Mouse (Mus musculus): ENCODE results near the gene Meis1. TPM values are rescaled to one million over a fixed set of nuclear protein-coding genes. Genes with fewer than 3 reads are reported as not detected.

The Meis1 gene
- polyA plus RNA-seq, 1 experiment: 5.0 TPM

DNA sequence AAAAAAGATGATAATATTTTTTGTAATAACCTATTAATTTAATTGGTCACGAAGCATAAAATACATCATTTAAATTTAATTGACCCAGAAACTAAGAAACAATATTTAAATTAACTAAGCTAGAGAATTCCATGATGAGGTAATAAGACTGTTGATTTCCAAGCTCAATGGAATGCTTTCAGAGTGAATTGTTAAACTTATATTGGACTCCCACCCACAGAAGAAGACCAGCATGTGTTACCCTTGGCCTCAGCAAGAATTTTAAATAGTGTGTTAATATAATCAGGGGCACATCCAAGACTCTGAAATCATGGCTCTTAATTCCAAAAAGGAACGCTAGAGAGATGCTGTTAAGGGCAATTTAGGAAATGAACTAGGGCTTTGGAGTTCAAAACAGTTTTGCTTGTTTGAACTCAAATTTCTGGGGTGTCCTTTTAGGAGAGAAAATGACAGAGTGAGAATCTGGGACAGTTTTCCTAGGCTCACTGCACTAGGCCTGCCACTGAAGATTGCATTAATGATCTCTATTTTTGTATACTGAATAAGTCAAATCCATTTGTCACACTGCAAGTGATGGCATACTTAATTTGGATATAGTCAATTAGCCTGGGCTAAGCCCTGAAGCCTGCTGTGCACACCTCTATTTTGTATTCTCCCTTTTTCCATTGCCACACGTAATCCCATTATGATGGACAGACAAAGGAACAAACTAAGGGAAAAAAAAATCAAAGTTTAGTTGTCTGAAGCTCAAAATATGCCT lies 135.9 kb downstream of the Meis1 start:
- H3K36me3 ChIP-seq (ENCODE audit: control insufficient read depth, insufficient read depth, low read length): no peaks in the 10 kb centered on the region
- H3K27ac ChIP-seq (ENCODE audit: insufficient read depth, low read length): no peak overlapping the region
- H3K4me3 ChIP-seq (ENCODE audit: extremely low read depth, insufficient read depth, insufficient read length): no peak overlapping the region
- 74% methylated on average over 3 of the region's 3 CpGs for WGBS
- H3K27me3 ChIP-seq (ENCODE audit: control insufficient read depth, insufficient read depth, low read length): no peaks in the 10 kb centered on the region
- no peak for DNase-seq (ENCODE audit: low read depth in 1 of 2, low spot score in 2 of 2)
- TF ChIP-seq CTCF (IDR thresholded peaks at IDR 0.05; ENCODE audit: extremely low read depth, insufficient read depth, insufficient read length, insufficient replicate concordance) (no peak), POLR2A (IDR thresholded peaks at IDR 0.05; ENCODE audit: low read depth, low read length) (no peak)
- no peaks in the 10 kb centered on the region for H3K4me1 ChIP-seq (ENCODE audit: control insufficient read depth, insufficient read depth, insufficient read length)

DNA sequence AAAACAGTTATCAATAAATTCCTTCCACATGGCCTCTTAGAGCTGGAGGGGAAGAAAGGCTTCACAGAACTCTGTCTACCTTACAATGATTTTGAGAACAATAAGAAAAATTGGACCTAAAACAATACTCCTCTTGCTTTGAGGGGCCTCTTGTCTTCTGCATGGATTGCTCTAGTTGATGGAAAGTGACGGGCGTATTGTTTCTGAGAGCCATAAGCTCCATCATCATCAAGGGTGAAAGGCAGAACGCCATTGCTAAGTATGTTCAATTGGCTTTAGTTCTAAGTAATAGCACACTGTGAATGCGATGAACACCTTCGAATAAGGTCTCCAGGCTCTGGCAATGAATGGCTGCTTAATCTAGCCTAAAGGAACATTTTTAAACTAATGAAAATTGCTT lies 136.5 kb downstream of the Meis1 start:
- H3K27ac ChIP-seq (ENCODE audit: insufficient read depth, low read length): no peak overlapping the region
- H3K36me3 ChIP-seq (ENCODE audit: control insufficient read depth, insufficient read depth, low read length): no peaks in the 10 kb centered on the region
- H3K27me3 ChIP-seq (ENCODE audit: control insufficient read depth, insufficient read depth, low read length): peaks cover 3% of the 10 kb centered on the region
- H3K4me1 ChIP-seq (ENCODE audit: control insufficient read depth, insufficient read depth, insufficient read length): no peaks in the 10 kb centered on the region
- no peak overlapping the region for H3K4me3 ChIP-seq (ENCODE audit: extremely low read depth, insufficient read depth, insufficient read length)
- WGBS: 91% methylated on average over 5 of the region's 5 CpGs
- TF ChIP-seq POLR2A (IDR thresholded peaks at IDR 0.05; ENCODE audit: low read depth, low read length): no peak
- TF ChIP-seq CTCF (IDR thresholded peaks at IDR 0.05; ENCODE audit: extremely low read depth, insufficient read depth, insufficient read length, insufficient replicate concordance): no peak
- no peak for DNase-seq (ENCODE audit: low read depth in 1 of 2, low spot score in 2 of 2)

DNA sequence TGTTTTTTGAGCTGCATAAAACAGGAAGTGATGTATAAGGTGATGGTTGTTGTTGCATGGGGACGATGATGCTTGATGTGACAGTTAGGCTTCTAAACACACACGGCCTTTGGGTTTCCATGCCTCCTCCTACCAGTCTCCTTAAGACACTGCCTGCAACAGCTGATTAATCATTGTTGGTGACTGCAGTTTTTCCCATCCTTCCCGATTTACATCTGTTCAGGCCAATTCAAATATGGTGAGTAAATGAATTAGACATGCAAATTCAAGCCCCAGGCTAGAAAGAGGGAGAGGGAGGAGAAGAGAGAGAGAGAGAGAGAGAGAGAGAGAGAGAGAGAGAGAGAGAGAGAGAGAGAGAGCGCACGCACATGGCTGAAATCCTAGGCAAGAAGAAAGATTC lies 138.0 kb downstream of the Meis1 start:
- H3K27me3 ChIP-seq (ENCODE audit: control insufficient read depth, insufficient read depth, low read length): peaks cover 13% of the 10 kb centered on the region
- no peak overlapping the region for H3K4me3 ChIP-seq (ENCODE audit: extremely low read depth, insufficient read depth, insufficient read length)
- 87% methylated on average over 5 of the region's 5 CpGs for WGBS
- DNase-seq (ENCODE audit: low read depth in 1 of 2, low spot score in 2 of 2): no peak
- H3K27ac ChIP-seq (ENCODE audit: insufficient read depth, low read length): no peak overlapping the region
- H3K36me3 ChIP-seq (ENCODE audit: control insufficient read depth, insufficient read depth, low read length): no peaks in the 10 kb centered on the region
- TF ChIP-seq POLR2A (IDR thresholded peaks at IDR 0.05; ENCODE audit: low read depth, low read length) (no peak), CTCF (IDR thresholded peaks at IDR 0.05; ENCODE audit: extremely low read depth, insufficient read depth, insufficient read length, insufficient replicate concordance) (no peak)
- H3K4me1 ChIP-seq (ENCODE audit: control insufficient read depth, insufficient read depth, insufficient read length): peaks cover 5% of the 10 kb centered on the region; the same call in 1 of the 2 replicates

DNA sequence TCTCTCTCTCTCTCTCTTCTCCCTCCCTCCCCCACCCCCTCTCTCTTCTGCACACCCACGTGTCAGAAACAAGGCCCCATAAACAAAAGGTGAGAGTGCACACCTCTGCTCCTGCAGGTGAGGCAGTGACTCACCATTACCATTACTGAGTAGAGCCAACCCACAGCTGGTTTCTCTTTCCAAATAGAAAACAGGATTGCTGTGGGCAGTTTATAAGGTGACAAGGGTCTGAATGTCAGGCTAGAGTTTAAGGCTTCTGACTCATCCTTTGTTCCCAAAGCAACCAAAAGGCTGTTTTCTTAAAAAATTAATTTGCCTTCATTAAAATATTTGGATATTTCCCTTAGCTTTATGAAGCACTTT lies 139.3 kb downstream of the Meis1 start:
- H3K27ac ChIP-seq (ENCODE audit: insufficient read depth, low read length): no peak overlapping the region
- H3K27me3 ChIP-seq (ENCODE audit: control insufficient read depth, insufficient read depth, low read length): peaks cover 19% of the 10 kb centered on the region
- no peaks in the 10 kb centered on the region for H3K36me3 ChIP-seq (ENCODE audit: control insufficient read depth, insufficient read depth, low read length)
- DNase-seq (ENCODE audit: low read depth in 1 of 2, low spot score in 2 of 2): no peak
- TF ChIP-seq POLR2A (IDR thresholded peaks at IDR 0.05; ENCODE audit: low read depth, low read length) (no peak), CTCF (IDR thresholded peaks at IDR 0.05; ENCODE audit: extremely low read depth, insufficient read depth, insufficient read length, insufficient replicate concordance) (no peak)
- peaks cover 5% of the 10 kb centered on the region; the same call in 1 of the 2 replicates for H3K4me1 ChIP-seq (ENCODE audit: control insufficient read depth, insufficient read depth, insufficient read length)
- H3K4me3 ChIP-seq (ENCODE audit: extremely low read depth, insufficient read depth, insufficient read length): no peak overlapping the region
- 0% methylated on average over 1 of the region's 1 CpGs for WGBS

DNA sequence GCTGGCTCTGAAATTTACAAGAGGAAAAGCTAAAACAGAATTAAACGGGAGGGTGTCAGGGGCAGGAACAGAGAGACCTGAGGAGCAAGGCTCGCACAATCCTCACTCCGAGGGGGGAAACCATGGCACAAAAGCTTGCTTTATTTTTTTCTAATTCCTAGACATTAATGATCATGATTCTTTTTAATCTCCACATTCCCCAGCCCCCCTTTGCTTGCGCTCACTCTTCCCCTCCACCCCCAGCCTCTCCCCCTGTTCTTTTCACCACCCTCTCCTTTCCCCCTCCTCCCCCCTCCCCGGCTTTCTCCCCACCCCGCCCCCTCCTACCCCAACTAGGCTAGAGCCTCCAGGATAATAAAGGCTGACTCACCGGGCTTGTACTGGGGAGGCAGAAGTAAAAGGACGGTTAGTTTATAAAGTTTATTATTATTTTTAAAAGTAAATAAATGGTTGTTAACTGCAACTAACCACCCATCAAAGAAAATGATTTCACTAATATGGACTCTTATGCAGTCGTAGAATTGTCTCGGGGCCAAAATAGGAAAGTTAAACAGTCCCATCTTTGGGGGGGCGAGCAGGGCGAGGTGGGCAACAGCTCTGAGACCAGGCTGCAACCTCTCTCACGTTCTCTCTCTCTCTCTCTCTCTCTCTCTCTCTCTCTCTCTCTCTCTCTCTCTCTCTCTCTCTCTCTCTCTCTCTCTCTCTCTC lies 139.9 kb downstream of the Meis1 start:
- no peak for TF ChIP-seq POLR2A (IDR thresholded peaks at IDR 0.05; ENCODE audit: low read depth, low read length)
- no peak for TF ChIP-seq CTCF (IDR thresholded peaks at IDR 0.05; ENCODE audit: extremely low read depth, insufficient read depth, insufficient read length, insufficient replicate concordance)
- no peaks in the 10 kb centered on the region for H3K36me3 ChIP-seq (ENCODE audit: control insufficient read depth, insufficient read depth, low read length)
- no peak for DNase-seq (ENCODE audit: low read depth in 1 of 2, low spot score in 2 of 2)
- H3K4me3 ChIP-seq (ENCODE audit: extremely low read depth, insufficient read depth, insufficient read length): no peak overlapping the region
- H3K27me3 ChIP-seq (ENCODE audit: control insufficient read depth, insufficient read depth, low read length): peaks cover 22% of the 10 kb centered on the region
- no peak overlapping the region for H3K27ac ChIP-seq (ENCODE audit: insufficient read depth, low read length)
- 17% methylated on average over 13 of the region's 13 CpGs for WGBS
- H3K4me1 ChIP-seq (ENCODE audit: control insufficient read depth, insufficient read depth, insufficient read length): peaks cover 5% of the 10 kb centered on the region; the same call in 1 of the 2 replicates

DNA sequence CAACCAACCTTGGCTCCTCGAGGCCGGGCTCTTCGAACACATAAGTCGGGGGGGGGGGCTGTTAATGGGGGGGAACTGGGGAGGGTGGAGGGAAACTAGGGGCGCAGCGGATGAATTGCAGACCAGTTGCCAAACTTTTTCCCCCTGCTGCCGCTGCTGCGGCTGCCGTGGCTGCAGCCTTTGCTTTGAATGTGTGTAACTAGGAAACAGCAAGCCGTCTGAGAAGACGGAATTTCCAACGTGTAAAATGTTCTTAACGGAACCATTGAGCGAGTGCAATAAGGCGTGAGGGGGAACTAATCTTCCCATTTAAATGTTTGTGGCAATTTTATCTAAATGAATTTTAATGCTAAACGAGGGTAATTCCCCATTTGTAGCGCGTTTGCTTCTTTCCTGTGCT lies 140.8 kb downstream of the Meis1 start:
- Histone ChIP-seq H3K4me3 (ENCODE audit: extremely low read depth, insufficient read depth, insufficient read length) (peak overlapping the region; percentile 28; the same call in 1 of the 2 replicates), H3K27ac (ENCODE audit: insufficient read depth, low read length) (no peak overlapping the region), H3K36me3 (ENCODE audit: control insufficient read depth, insufficient read depth, low read length) (no peaks in the 10 kb centered on the region), H3K4me1 (ENCODE audit: control insufficient read depth, insufficient read depth, insufficient read length) (peaks cover 5% of the 10 kb centered on the region; the same call in 1 of the 2 replicates), H3K27me3 (ENCODE audit: control insufficient read depth, insufficient read depth, low read length) (peaks cover 24% of the 10 kb centered on the region)
- TF ChIP-seq POLR2A (IDR thresholded peaks at IDR 0.05; ENCODE audit: low read depth, low read length) (no peak), CTCF (IDR thresholded peaks at IDR 0.05; ENCODE audit: extremely low read depth, insufficient read depth, insufficient read length, insufficient replicate concordance) (no peak)
- no peak for DNase-seq (ENCODE audit: low read depth in 1 of 2, low spot score in 2 of 2)
- 2% methylated on average over 18 of the region's 18 CpGs for WGBS

DNA sequence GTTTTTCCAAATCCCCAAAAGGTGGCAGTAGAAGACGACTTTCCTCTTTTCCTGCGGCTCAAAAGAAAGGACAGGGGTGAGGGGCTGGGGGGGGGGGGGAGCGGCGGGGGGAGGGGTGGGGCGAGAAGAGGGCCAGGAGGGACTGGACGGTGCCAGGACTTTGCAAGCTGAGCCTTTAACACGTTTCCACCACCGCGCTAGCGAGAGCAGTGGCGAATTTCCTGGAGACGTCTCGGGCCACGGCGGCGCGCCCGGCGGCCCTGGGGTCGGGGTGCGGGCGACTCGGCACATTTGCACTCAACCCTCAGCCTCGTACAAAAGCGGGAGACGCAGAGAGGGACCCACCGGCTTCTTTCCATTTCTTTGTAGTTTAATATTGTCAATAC lies 141.2 kb downstream of the Meis1 start:
- H3K27ac ChIP-seq (ENCODE audit: insufficient read depth, low read length): no peak overlapping the region
- TF ChIP-seq CTCF (IDR thresholded peaks at IDR 0.05; ENCODE audit: extremely low read depth, insufficient read depth, insufficient read length, insufficient replicate concordance) (no peak), POLR2A (IDR thresholded peaks at IDR 0.05; ENCODE audit: low read depth, low read length) (no peak)
- H3K4me3 ChIP-seq (ENCODE audit: extremely low read depth, insufficient read depth, insufficient read length): peak overlapping the region; percentile 28
- peaks cover 5% of the 10 kb centered on the region; the same call in 1 of the 2 replicates for H3K4me1 ChIP-seq (ENCODE audit: control insufficient read depth, insufficient read depth, insufficient read length)
- under 1% methylated on average over 26 of the region's 27 CpGs for WGBS
- H3K36me3 ChIP-seq (ENCODE audit: control insufficient read depth, insufficient read depth, low read length): no peaks in the 10 kb centered on the region
- H3K27me3 ChIP-seq (ENCODE audit: control insufficient read depth, insufficient read depth, low read length): peaks cover 24% of the 10 kb centered on the region
- DNase-seq (ENCODE audit: low read depth in 1 of 2, low spot score in 2 of 2): no peak
